Mouse (Mus musculus) megakaryocyte, embryonic 14.5 days (primary cell): Measurements from ENCODE around the gene Igf1r.

ENCODE experiments used
- FLI1 ChIP-seq: IDR thresholded peaks from 2 replicates; pipeline ENCODE4 v1.6.1; 2012; ENCODE audit warnings: low read length, inconsistent platforms, mixed read lengths
- GATA1 ChIP-seq: IDR thresholded peaks from 3 replicates; pipeline ENCODE4 v1.6.1; 2012; ENCODE audit warnings: mixed read lengths, low read length, inconsistent platforms, borderline replicate concordance

GRCm38 (mm10) chr7:67910528-67910927, 42.1 kb upstream of the Igf1r start:
- TF ChIP-seq GATA1 = no peak
- no peak for TF ChIP-seq FLI1
